Mouse (Mus musculus) retina, embryonic 14.5 days (tissue): ENCODE data around the gene Mroh2b.

Experiments used
- DNase-seq: peaks from one replicate; pipeline ENCODE4 v3.0.0-alpha.2; 2015; ENCODE audit warnings: low spot score

Gene Mroh2b

DNA sequence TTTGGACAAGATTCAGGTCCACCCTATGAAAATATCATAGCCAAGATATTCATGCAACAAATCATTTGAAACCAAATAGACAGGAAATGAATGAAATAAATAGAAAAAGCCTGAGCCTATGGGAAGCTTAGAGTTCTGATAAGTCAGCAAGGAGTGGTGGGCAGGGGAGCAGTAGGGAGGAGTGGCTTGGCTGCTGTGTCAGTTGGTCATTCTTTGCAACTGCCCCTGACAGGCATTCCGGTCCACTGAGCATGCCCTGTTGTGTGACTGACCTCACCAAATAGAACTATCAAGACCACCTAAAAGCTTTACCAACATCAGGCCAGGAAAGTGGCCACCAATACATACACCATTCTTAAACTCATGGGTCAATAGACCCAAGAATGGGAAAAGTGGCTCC is at the start of gene Mroh2b:
TSS of gene Mroh2b (plus strand) at position 301 of the 400 bp plus-strand sequence.
- DNase-seq = no peak

DNA sequence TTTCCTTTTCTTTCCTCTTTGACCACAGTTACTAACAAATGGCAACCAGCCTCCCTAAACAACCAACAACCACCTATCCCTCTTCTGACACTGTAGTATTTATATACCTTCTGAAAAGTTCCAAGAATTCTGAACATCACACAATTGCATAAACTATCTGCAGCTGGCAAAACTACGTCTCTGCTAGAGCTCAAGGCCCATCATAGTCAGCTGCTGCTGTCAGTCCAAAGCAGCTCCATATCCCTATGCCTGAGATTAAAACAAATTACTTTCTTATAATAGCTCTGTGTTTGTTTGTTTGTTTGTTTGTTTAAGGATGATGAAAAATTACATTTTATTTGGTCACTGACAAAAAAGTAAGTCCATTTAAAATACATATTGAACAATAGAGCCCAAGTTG is 48.5 kb upstream of the Mroh2b start:
- DNase-seq = no peak

DNA sequence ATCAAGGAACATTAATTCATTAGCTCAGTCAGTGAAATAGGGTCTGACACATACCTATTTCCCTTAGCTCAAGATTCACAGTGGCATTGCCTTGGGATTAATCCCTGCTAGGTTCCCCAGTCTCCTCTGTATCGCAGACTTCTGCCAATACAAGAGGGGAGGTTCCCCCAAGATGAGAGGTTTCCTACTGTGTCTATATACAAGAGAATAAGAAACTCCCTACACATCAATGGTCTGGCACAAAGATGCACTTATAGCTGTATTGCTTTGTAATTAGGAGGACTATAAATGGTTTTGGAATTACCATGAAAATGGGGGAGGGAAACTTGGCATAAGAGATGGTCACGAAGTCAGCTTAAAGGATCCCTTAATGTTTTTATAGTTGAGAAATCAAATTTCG is 3.6 kb upstream of the Mroh2b start:
- DNase-seq = no peak

DNA sequence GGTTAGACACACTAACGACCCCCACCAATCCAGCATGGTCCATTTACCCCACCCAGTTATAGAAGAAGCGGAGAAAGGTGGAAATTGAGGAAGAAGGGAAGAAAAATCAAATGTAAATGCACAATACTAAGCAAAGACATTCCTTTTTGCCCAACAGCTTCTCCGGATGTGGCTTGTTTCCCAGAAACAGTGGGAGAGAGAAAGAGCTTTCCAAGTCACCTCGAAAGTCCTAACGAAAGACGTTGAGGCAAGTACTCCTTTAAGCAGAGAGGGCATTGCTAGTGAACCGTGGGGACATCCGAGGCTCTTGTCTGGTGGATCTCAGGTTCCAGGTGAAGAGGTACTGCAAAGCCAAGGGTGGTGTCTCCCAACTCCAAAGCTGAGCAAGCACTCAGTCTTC is 36.2 kb downstream of the Mroh2b start:
- no peak for DNase-seq

DNA sequence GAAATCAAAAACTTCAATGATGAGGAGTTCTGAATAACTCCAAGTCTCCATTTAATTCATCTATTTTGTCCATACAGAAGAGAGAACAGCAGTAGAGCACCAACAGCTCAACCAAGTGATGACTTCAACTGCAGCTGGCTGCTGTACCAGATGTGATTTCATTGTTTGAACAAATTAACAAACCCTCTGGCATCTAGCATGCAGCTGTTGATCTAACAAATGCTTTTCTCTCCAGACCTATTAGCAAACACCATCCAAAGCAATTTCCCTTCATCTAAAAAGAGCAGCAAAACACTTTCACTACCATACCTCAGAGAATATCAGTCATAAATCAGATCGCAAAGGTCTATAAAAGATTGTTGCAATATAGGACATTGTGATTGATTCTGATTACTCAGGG is 74.8 kb downstream of the Mroh2b start:
- DNase-seq = no peak

DNA sequence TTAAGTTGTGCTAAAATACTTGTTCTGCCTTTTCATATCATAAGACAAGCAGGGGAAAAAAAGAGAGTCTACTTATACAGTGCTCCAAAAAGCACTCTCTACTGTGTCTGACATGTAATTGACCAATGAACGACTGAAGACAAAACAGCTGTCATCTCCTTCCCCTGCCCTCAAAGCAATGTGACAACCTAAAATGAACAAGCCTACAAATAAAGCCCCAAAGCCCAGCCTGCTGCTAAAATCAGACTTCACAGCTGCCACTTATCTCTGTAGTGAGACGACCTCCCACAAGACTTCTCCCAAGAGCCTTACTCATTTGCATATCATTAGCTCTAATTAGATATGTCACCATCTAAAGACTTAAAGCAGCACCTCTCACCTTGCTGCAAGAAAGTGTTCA is 104.4 kb downstream of the Mroh2b start:
- DNase-seq = no peak

DNA sequence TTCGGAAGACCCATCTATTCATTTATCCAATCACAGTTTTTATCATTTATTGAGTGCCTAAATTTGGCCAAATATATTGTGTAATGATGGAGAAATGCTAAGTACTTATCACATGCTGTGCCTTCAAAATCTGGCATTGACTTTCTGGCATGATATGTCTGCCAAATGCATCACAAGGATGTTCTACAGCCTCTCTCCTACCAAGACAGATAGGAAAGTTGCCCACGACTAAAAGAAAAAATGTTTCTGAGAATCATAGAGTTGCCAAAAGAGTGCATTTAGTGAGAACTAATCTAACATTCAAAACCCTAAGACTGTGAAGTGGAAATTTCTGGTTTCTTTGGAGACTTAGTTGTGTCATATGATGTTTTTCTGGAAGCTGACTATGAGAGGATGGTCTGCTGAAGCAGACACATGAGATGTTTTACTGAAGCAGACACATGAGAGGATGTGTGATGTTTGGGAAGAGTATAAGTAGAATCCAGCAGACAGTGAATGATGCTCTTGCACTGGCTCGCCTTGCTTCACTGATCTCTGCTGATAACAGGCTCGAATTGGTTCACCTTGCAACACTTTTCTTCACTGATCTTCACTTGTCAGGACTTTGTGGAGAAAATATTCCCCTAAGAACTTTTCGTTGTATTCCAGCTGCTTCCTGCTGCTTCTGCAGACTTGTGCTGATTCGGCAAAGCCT is 105.1 kb downstream of the Mroh2b start:
- DNase-seq = no peak

DNA sequence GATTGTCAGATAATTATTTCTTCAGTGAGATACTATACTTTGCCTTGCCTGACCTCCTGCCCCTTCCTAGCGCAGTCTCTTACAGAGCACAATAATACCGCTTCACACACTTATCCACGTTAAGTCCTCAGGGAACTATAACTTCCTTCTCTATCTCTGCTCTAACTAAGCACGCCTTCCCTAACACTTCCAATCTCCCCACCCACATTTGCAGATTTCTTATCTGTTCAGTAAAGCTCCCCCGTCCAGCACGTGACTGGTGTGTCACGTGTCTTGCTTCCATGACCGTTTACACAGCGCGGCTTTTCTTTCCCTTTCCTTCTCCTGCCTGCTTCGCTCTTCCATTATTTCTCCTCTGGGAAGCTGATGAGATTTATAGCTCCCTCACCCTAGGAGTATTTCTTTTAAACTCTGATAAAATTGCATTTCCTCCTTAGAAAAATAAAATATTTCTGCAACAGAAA is 111.1 kb downstream of the Mroh2b start:
- no peak for DNase-seq
